Mouse (Mus musculus) left cerebral cortex, postnatal 25 days (tissue): ENCODE measurements at regions not wholly inside any gene's neighbourhood (a gene's known extent, or its start where the extent isn't known, plus 50 kb on each side); places are given as distances from the start of the nearest gene placed in this dataset.
A peak's percentile ranks its signal among the peaks of the same experiment; 100 is the strongest.

Source experiments
- DNase-seq, 2 experiments: peaks; one replicate each; pipeline ENCODE4 v3.0.0; 2022; ENCODE audit warnings: low spot score in 2 of 2, mixed read lengths in 1 of 2
- intact Hi-C: fragments of 180-260 bp; cut with DNase I; formaldehyde crosslinking; loops from one replicate; pipeline ENCODE4 v1.15.1; 2025

DNA sequence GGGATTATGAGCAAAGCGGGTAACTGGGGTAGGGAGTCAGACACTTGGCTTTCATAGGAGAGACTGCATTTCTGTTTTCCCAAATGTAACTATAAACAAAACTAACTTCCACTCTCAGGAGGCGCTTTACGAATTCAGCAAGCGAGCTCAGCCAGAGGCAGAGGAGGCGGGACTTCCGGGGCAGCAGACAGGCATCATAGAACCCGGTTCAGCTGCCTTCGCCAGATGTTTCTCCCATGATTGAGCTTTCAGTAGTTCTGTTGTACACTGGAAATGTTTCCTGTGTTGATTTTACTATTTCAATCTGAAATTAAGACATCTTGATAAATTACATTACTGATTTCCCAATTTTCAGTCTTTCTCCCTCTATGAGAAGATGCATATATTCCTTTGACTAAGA, 92.9 kb downstream of the Zfp365 start:
- DNase-seq = no peak
- intact Hi-C loops = no loop called here

DNA sequence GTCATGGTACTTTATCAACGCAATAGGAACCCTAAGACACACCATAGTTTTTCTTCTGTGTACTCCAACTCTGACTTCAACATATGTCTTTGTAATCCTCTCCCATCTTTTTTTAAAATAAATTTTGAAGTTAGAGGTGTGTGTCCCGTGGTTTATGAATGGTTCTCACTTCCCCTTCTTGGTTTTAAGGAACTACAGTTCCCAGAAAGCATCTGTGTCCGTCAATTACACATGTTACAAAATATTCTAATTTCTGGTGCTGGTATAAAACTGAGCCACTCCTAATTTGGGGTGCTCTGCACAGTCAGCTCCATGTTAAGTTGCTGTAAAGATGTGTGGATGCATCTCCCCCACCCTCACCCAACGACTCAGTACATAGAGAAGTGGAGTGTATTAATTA, 98.6 kb downstream of the Zfp365 start:
- intact Hi-C loops = no loop called here
- no peak for DNase-seq

- DNase-seq = peak; percentile 5 to 22
- intact Hi-C loops = loop anchor here (1.0 kb wide), 1 partner anchor 489 kb away; no protein-coding TSS in a partner anchor
Observed at GRCm38 (mm10) chr10:67805131-67805530, 107.3 kb downstream of the Zfp365 start.

- intact Hi-C loops = loop anchor here (1.0 to 5.0 kb wide), 2 partner anchors 53 to 488 kb away; no protein-coding TSS in a partner anchor
- DNase-seq = no peak
Observed at GRCm38 (mm10) chr10:67804637-67805036, 107.8 kb downstream of the Zfp365 start.

GRCm38 (mm10) chr10:67802156-67802555, 110.3 kb downstream of the Zfp365 start:
- no peak for DNase-seq
- intact Hi-C loops = loop anchor here (5.0 kb wide), 1 partner anchor 55 kb away; no protein-coding TSS in a partner anchor

GRCm38 (mm10) chr10:67801619-67802018, 110.8 kb downstream of the Zfp365 start:
- intact Hi-C loops = loop anchor here (5.0 kb wide), 1 partner anchor 56 kb away; no protein-coding TSS in a partner anchor

GRCm38 (mm10) chr10:67798991-67799390, 113.5 kb downstream of the Zfp365 start:
- DNase-seq = no peak
- intact Hi-C loops = no loop called here

More at GRCm38 (mm10) chr10:67801619-67802018, 110.8 kb downstream of the Zfp365 start:
- no peak for DNase-seq

- DNase-seq = no peak
- intact Hi-C loops = no loop called here
Observed at GRCm38 (mm10) chr10:67793206-67793605, 119.3 kb downstream of the Zfp365 start.

GRCm38 (mm10) chr10:67789651-67790050, 122.8 kb downstream of the Zfp365 start:
- intact Hi-C loops = no loop called here
- DNase-seq = no peak

GRCm38 (mm10) chr10:67788116-67788515, 124.3 kb downstream of the Zfp365 start:
- intact Hi-C loops = no loop called here
- no peak for DNase-seq

DNA sequence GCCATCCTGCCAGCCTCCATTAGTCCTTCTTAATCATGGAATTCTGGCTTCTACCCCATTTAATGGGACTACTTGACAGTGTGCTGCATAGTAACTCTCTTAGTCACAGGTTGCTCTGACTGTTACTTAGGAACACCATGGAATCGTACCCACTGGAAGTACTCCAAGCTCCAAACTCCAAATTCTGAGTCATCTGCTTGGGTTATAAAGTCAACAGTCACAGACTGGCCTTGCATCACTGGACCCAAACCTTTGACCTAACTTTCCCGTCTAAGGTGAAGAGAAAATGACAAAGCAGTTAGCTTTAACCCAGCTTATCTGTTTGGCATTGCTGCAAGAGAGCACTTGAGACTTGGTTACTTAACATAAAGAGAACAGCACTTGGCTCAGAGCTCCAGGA, 126.9 kb downstream of the Zfp365 start:
- no peak for DNase-seq
- intact Hi-C loops = no loop called here

DNA sequence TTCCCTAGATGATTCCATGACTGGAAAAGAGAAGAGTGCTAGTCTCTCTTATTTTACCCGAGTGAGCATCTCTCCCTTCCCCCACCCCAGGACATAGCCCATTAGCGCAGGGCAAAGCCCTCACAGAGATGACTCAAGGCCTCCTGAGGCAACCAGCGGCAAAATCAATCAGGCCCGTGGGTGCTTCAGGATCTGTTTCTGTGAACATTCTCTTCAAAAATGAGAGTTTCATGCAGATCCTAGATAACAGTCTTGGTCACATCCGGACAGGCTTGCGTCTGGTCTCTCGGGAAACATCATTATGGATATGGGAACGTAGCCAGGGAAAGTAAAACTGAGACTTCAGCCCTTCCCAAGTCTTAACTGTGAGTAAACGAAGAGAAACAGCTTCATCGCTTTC, 134.1 kb downstream of the Zfp365 start:
- intact Hi-C loops = no loop called here
- DNase-seq = no peak

DNA sequence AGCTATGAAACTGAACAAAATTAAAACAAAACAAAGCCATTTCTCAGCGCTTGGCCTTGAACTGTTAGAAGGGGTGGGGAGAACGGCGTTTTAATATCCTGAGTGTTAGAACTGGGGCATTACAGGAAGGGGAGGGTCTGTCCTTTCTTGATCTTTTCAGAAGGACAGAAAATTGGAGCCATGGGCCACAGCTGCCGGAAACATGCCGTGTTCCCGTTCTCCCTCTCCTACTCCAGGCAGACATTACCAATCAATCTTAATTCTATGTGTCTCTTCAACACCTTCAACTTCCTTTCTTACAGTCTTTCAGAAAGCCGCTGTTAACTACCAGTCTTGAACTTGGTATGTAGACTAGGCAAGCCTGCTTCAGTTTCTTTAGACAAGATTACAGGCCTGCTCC, 134.7 kb downstream of the Zfp365 start:
- intact Hi-C loops = no loop called here
- no peak for DNase-seq

DNA sequence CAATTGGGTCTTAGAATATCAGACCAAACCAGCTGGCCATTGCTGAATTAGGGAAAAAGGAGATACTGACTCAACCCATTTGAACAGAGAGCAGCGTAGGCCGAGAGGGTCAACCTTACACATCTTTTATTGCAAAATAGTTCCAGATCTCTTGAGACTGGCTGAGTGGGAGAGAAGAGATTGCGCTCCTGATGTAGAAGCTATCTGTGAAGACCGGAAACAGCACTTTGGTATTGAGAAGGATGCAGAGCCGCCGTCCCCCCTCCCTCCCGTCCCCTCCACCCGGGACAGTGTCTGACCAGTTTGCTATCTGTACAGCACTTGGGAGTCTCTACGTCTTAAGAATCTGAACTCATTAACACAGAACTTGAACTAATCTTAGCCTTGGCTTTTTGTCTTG, 135.6 kb downstream of the Zfp365 start:
- DNase-seq = no peak
- intact Hi-C loops = no loop called here

DNA sequence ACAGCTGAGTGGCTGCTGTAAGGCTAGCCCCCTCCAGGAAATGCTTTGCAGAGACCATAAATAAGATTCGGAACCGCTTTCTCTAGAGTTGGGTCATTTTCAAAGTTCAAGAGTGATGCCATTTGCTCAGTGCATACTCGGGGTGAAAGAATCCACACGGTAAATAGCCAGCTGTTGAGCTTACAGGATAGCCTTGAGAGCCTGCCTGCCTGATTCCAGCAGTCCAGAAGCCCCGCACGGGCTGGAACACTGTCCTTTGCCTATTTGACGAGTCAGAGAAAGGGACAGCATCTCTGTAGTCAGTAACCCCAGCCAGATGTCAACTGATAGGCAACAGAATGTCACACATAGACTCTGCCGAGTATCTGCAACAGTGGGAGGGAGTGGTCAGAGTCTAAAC, 140.7 kb downstream of the Zfp365 start:
- intact Hi-C loops = no loop called here
- no peak for DNase-seq

DNA sequence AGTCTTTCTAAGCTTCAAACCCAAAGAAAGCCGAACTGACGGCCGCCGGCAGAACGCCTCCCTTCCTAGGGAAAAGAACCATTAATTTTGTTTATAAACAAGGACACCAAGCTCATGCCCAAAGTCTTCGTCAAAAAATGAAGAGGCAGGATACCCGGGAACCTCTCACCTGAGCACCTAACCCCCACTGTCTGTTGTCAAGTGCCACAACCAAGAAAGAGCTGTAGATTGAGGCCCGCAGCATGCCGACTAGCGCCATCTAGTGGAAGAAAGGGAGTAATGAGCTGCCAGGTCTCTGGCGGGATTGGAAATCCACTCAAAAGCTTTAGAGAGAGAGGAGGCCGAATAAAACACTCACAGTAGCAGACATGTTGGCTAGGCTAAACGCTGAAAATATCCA, 146.4 kb downstream of the Zfp365 start:
- intact Hi-C loops = no loop called here
- DNase-seq = peak; percentile 42 to 53

DNA sequence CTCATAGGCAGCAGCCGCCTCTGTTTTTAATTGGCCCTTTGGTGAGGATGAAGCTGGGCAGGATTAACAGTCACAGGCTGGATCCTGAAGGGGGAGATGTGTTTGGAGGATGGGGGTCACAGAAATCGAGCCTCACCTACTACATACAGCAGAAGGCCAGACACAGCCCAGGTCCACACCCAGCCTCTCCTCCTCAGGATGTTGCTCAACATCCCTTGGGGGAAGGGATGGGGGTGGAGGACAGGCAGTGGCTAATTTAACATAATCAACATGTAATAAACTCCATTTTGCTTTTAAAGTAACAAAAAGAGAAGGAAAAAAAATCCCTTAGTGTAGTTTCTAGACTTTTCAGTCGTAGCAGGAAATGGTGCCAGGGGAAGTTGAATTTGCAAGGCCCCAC, 152.0 kb downstream of the Zfp365 start:
- DNase-seq = no peak
- intact Hi-C loops = no loop called here

DNA sequence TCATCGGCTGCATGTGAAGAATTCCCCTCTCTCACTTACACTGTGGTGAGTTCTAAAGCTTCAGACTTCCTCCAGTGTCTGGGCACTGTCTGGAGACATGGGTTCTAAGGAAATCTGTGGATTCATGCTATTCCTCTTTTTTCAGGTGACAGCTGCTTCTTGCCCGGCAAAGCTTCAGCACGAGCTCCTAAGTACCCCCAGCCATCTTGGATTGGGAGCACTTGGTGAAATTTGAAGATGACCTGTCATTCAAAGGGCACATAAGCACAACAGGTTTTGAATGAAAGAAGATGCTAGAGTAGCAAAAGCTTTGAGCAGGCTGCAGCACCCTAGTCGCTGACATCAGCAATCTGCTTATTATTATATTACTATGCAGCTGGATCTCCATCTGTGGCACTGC, 164.3 kb downstream of the Zfp365 start:
- DNase-seq = no peak
- intact Hi-C loops = no loop called here

DNA sequence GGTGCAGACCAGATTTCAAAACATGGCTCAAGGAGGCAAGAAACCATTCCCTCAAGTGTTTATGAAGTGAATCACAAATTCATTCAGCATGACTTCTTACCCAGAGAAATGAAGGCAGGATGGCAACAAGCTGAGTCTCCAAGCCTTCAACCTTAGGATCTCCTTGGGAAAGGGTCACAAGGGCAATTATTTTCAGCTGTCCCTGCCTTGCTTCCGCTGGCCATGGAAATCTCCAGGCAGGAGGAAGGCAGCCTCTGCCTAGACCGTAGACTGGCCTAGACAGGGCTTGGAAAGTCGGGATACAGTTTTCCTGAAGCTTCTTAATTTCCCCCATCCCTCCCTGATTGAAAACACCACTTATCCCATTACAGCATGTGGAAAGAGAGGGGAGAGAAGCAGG, 165.0 kb downstream of the Zfp365 start:
- intact Hi-C loops = no loop called here
- no peak for DNase-seq

DNA sequence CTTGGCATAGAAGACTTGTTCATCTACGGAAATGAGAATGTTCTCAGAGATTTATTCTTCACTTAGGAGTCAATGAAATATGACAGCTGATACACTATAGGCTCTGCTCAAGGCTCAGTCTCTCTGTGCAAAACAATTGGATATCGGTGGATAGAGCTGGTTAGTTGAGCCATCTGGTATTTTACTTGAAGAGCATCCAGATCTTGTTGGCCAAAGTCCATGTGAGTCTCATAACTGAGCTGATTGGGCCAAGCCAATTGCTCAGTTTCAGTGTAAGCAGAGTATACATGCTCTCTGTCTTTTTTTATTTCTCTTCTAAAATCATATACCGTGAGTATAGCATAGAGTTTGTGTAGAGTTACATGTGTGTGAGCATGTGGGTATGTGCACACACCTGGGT, 166.3 kb downstream of the Zfp365 start:
- peak in 1 of 2 experiments; percentile 34 for DNase-seq
- intact Hi-C loops = no loop called here

DNA sequence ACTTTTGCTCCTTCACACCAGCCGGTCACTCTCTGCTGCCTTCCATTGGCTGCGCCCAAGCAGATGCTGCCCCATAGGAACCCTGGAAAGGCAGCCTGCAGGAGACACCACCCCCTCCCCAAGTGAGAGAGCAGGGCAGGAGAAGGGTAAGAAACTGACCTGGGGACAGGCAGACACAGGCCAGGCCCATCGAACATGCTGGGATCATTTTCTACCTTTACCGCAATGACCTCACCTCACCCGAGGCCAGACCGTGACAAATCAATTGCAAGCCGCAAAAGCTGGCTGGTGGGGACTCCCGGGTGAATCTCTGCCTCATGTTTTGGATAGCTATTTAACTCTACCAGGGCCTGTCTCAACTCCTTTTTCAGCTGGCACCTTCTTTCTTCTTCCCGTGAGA, 168.9 kb downstream of the Zfp365 start:
- intact Hi-C loops = no loop called here
- no peak for DNase-seq

DNA sequence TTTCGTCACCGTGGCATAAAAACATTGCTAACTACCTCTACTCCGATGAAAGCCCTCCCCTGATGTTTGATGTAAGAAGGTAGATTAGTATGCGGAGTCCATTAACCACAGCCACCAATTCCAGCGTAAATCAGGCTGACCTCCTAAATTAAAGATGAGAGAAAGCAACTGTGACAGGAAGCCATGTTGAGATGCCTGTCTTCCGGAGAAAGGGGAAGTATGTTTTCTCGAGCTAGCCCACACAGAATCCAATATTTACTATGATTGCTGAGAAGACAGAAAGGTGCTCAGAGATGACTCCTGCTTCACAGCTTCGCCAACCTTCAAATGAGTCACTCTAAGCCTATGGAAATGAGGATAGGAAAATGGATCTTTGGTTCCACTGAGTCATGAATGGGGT, 169.6 kb downstream of the Zfp365 start:
- intact Hi-C loops = no loop called here
- DNase-seq = no peak
